Mouse (Mus musculus) right cerebral cortex, adult 2 months (tissue): ENCODE results near the gene Safb2.

Experiments
- DNase-seq, 2 experiments: peaks; one replicate each; pipeline ENCODE4 v3.0.0; 2021 to 2022; ENCODE audit warnings: low spot score in 2 of 2

The Safb2 gene

DNA sequence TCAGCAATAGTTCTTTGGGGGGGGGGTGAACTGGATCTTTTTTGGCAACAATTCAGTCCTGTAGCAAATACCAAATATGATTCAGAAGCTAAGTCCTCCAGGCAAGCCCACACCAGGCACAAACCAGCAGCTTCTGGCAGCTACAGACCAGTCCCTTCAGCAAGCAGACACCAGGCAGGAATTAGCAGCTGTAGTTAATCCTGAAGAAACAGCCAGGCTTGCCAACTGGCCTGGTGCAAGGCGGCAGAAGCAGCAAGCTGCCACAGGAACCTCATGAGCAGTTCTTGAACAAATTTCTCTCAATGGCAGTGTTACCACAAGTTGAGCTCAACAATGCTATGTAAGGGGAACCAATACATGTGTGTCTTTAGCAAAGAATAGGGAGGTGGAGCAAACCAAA, 61.6 kb downstream of the Safb2 start:
- DNase-seq, result no peak

- DNase-seq, result no peak
These were observed 68.5 kb downstream of the Safb2 start for GRCm38 (mm10) chr17:56515690-56516410.

- no peak for DNase-seq
These were observed 69.5 kb downstream of the Safb2 start for GRCm38 (mm10) chr17:56514916-56515315.

DNA sequence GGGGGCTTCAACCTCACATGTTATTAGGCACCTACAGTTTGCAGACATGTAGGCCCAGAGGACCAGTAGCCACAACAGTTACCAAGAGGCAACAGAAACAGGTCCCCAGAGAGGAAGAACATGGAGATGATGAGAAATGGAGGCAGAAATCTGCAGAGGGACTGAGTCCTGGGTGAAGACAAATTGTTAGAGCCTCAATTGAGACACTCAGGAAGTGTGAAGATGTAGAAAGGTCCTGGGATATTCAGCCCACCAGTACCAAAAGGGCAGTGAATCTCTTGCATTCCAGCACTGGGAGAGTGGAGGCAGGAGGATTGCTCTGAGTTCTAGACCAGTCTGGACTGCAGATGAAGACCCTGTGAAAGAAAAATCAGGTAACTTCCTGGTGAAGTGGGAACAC, 70.1 kb downstream of the Safb2 start:
- no peak for DNase-seq

- no peak for DNase-seq
These were observed 72.1 kb downstream of the Safb2 start, which contains the start of gene Znrf4 for GRCm38 (mm10) chr17:56512310-56512709. Gene Znrf4, minus strand, starts transcription at chr17:56512431.

DNA sequence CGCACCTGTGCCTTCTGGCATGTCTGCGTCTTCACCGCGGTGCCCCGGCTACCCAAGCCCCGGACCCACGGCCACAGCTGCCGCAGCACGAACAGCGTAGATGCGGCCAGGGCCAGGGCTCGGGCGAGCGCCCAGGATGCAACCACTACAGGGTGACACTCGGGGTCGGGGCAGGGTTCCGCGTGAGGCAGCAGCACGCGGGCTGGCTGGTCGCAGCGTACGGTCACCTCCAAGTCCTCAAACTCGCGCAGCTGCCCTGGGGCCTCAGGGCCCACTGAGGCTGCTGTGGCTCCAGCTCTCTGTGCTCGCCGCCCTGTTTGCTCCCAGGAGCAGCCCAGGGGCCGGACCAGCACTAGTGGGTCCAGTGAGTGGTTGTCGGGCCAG, 72.7 kb downstream of the Safb2 start:
- DNase-seq, result no peak

DNA sequence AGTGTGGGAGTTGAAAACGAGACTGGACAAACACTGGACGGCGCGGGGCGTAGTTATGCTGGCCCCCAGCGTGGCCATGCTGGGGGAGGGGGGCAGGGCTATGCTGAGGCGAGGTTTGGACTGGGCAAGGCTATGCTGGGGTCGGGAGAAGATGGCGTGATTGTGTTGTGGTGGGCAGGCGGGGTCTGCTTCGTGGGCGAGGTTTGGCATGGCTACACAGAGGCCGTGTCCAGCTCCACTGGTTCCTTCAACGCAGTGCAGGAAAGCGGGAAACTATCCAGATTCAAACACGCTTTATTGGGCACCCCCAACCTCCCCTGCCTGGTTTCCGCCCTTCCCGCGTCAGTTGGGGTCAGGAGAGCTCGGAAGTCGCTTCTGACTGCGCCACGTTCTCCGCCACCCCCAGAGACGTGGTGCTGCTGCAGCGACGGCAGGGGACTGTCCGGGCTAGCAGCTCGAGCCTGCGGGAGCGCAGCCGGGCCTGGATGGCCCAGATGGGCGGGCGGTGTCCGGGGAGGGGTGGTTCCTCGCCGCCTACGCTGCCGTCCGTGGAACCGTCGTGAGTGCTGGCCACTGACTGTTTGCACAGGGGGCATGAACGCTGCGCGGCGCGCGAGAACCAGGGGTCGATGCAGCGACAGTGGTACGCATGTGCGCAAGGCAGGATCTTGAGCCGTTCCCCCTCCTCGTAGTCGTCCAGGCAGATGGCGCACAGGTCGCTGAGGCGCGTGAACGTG, 73.2 kb downstream of the Safb2 start:
- no peak for DNase-seq
